ENCODE assay signal across 9 mouse cellular contexts in the genomic region with DNA sequence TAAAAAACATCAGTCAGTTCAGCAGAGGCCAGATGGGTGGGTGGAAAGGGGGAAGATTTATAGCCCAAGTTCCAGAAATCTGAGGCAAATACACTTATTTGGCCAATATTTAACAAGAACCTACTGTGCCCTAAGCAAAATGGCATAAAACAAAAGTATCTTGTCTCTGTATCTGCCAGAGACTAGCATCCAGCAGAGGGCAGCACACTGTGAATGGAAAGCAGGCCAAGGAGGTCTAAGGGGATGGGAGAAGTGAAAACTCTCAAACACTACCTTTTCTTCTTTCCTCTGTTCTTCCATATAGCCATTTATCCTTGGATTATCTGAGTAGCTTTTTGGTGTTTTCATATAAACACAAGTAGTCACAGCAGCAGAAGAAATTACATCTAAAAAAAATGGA.
DNase-seq lines count a peak whose midpoint lies in the region; ATAC-seq and TF ChIP-seq lines count a peak whose summit lies in the region.
"Had no signal": no experiment of that assay in that cellular context is flagged by ENCODE, and none has a peak within 500 bp of the region (broad histone marks: within the 10 kb centered on the region; RNA-seq: fewer than 3 reads in every experiment).

No protein-coding gene starts in this region.

- H3K79me2 ChIP-seq in heart, adult 2 months (replicated peaks; ENCODE audit: control insufficient read depth, insufficient read depth, low read length), result no peaks in the 10 kb centered on the region

- intact Hi-C loops in heart, adult 2 months (cut with DNase I), result loop anchor here (10.0 kb wide), 1 partner anchor 1230 kb away; no protein-coding TSS in a partner anchor

- H3K36me3 ChIP-seq in heart, adult 2 months (ENCODE audit: control insufficient read depth, insufficient read depth, low read length), result no peaks in the 10 kb centered on the region
- H3K36me3 ChIP-seq: neural tube, embryonic 12.5 days had no signal

- no peaks in the 10 kb centered on the region for H3K4me1 ChIP-seq in heart, adult 2 months (ENCODE audit: control insufficient read depth, insufficient read depth, low read length)
- H3K4me1 ChIP-seq: neural tube, embryonic 12.5 days had no signal

- H3K27me3 ChIP-seq in heart, adult 2 months (ENCODE audit: control insufficient read depth, insufficient read depth, low read length), result no peaks in the 10 kb centered on the region
- H3K27me3 ChIP-seq: neural tube, embryonic 12.5 days had no signal

- H3K9ac ChIP-seq in heart, adult 2 months (ENCODE audit: low read depth, low read length), result no peak overlapping the region
- H3K9ac ChIP-seq: neural tube, embryonic 12.5 days had no signal

- ATAC-seq in common myeloid progenitor, adult 5-6 weeks (replicated peaks; ENCODE audit: low read depth, poor library complexity, severe bottlenecking), result peak; percentile 87
- ATAC-seq in megakaryocyte progenitor cell, adult 5-6 weeks (replicated peaks; ENCODE audit: poor library complexity), result peak; percentile 78
- ATAC-seq in CD4-positive, CD25-positive, alpha-beta regulatory T cell, adult 4 months, result no peak

- TF ChIP-seq EP300 in heart, adult 2 months (IDR thresholded peaks at IDR 0.05; ENCODE audit: insufficient read depth, low read depth, low read length), result no peak

- H3K4me3 ChIP-seq in heart, adult 2 months, result no peak overlapping the region
- H3K4me3 ChIP-seq: neural tube, embryonic 12.5 days had no signal

- DNase-seq in heart, adult 2 months, result peak; percentile 7 to 43
- DNase-seq in heart, adult 8-10 months (ENCODE audit: low spot score), result no peak
- peak; percentile 43 for DNase-seq in right cerebral cortex, adult 18-20 months
- no peak for DNase-seq in right cerebral cortex, postnatal 36 days (ENCODE audit: low spot score in 2 of 2)
- DNase-seq in kidney, postnatal 14 days, result peak; percentile 31

- TF ChIP-seq POLR2A in heart, adult 2 months (IDR thresholded peaks at IDR 0.05; ENCODE audit: insufficient read depth, low read depth, low read length), result no peak

- no peak overlapping the region for H3K27ac ChIP-seq in heart, adult 2 months
- H3K27ac ChIP-seq: neural tube, embryonic 12.5 days had no signal

- peak; percentile 69 for TF ChIP-seq CTCF in heart, adult 2 months (IDR thresholded peaks at IDR 0.05)

Comparison
In these comparisons a context has a peak if more than half of its experiments do, and no peak if none do; other contexts are left out.
1. DNase-seq: peak in heart, adult 2 months (2 of 2), right cerebral cortex, adult 18-20 months (single experiment) and kidney, postnatal 14 days (single experiment); none in heart, adult 8-10 months (single experiment) and right cerebral cortex, postnatal 36 days (0 of 2).